Mouse (Mus musculus): Measurements from ENCODE around the gene Kcnc4.

Kcnc4 gene

DNA sequence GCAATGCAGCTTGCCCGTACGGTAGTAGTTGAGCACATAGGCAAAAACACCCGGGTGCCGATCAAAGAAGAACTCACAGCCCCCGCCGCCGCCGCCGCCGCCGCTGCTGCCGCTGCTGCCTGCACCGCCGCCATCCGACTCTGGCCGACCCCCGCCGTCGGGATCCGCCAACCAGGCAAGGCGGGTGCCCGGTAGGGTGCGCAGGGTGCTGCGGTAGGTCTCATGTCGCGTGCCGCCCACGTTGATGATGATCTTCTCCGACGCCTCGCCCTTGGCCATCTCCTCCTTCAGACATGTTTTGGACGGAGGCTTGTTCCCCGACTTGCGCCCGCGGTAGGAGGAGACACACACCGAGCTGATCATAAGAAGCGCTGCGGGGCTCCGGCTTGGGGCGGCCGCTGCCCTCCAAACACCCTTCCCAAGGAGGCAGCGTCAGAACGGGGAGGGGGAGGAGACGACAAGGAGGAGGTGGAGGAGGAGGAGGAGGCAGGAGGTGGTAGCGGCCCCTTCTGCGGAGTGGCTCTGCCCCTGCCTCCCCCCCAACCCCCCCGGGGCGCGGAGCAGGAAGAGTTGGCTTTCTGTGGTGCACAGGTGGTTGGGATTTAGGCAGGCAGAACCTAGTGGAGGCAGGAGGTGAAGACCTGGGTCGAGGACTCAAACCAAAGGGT is 690 bp downstream of the Kcnc4 start:
- DNase-seq (ENCODE audit: low read depth in 1 of 2, low spot score in 2 of 2), result no peak

GRCm38 (mm10) chr3:107458104-107458503 is 1.2 kb downstream of the Kcnc4 start:
- DNase-seq (ENCODE audit: low read depth in 1 of 2, low spot score in 2 of 2), result no peak

DNA sequence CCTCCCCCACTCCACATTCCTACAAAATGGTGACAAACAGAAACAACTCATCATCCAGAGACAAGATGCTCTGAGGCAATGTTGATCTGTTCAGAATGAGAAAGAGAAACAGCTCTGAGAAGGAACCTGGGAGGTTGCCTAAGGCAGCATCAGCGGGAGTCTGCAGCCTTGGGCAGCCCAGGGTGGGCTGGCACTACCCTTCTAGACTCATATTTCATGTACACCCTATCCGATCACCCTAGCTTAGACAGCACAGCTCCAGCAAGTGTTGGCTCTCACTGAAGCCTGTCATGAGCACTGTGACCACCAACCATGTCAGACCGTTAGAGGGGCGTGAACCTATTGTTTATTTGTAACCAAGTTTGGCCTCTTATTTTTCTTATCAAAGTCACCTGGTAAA is 5.1 kb downstream of the Kcnc4 start:
- DNase-seq (ENCODE audit: low read depth in 1 of 2, low spot score in 2 of 2), result no peak

DNA sequence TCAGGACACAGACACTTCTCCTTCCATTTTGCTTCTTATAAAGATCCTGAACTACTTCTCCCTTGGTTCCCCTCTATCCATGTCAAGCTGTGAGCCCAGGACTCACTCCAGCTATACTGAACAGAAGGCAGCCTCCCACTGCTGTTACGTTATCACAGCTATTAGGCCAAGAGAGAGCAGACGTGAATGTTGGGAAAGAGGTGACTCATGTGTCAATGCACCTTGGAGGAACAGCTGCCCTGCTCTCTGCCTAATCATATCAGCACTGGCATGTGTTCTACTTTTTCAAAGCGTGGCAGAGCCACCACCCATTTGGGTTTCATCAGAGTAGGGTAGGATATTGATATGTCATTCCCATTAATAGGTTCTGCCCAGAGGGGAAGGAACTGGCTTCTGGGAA is 12.5 kb downstream of the Kcnc4 start:
- no peak for DNase-seq (ENCODE audit: low read depth in 1 of 2, low spot score in 2 of 2)

DNA sequence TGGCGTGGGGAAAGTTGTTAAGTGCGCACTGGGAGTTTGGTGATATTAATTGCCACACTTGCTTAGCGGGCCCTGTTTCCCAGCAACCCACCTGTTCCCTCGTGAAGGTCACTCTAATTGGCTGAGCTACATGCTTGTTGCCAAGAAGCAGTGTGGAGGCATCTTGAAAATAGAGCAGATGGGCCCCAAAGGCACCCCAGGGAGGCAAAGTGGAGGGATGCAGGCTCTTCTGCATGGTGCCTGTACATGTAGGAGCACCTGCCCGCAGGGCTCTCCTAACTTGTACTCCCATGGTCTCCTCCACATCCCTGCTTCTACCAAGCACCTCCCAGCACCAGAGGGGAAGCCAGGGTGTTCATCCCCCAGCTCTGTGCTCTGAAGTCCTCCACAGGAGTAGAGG is 15.5 kb downstream of the Kcnc4 start:
- no peak for DNase-seq (ENCODE audit: low read depth in 1 of 2, low spot score in 2 of 2)

DNA sequence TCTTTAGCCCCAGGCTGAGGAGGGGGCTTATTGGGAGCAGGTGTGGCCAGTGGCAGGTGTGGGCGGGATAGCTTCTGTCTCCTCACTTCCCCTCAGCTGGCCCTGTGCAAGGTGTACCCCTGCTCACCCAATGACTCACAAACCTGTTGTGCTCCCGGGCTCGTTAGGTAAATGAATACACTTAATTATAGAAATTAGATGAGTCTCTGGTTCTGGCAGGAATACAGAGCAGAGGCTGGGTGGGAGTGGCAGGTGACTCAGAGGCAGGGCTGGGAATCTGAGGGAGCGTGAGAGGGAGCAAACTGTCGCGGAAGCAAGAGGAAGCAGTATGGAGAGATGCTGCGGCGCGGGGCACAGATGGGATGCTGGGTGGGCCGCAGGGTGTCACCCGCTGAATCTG is 17.2 kb downstream of the Kcnc4 start:
- DNase-seq (ENCODE audit: low read depth in 1 of 2, low spot score in 2 of 2), result no peak

DNA sequence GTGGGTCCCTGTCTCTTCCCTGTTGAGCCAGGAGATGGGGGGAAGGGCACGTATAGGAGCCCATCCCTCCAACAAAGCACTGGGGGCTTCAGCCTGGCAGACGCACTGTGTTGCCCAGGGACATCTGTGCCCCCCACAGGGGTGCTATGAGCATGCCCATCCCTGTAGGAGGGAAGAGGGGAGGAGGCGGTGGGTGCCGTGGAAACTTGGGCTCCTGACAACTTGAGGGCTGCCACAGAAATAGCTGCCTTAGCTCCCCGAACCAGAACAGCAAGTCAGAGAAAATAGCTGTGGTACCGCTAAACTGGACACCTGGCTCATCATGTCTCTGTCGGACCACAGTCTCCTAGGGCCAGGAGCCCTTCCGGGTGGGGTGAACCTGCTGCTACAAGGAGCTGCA is 18.0 kb downstream of the Kcnc4 start:
- DNase-seq (ENCODE audit: low read depth in 1 of 2, low spot score in 2 of 2), result no peak

GRCm38 (mm10) chr3:107439280-107439679 is 20.1 kb downstream of the Kcnc4 start:
- DNase-seq (ENCODE audit: low read depth in 1 of 2, low spot score in 2 of 2), result no peak

GRCm38 (mm10) chr3:107437666-107438065 is 21.7 kb downstream of the Kcnc4 start:
- no peak for DNase-seq (ENCODE audit: low read depth in 1 of 2, low spot score in 2 of 2)

GRCm38 (mm10) chr3:107436434-107436833 is 22.9 kb downstream of the Kcnc4 start:
- DNase-seq (ENCODE audit: low read depth in 1 of 2, low spot score in 2 of 2), result no peak

- DNase-seq (ENCODE audit: low read depth in 1 of 2, low spot score in 2 of 2), result no peak
These were observed 25.7 kb downstream of the Kcnc4 start for GRCm38 (mm10) chr3:107433614-107434013.

DNA sequence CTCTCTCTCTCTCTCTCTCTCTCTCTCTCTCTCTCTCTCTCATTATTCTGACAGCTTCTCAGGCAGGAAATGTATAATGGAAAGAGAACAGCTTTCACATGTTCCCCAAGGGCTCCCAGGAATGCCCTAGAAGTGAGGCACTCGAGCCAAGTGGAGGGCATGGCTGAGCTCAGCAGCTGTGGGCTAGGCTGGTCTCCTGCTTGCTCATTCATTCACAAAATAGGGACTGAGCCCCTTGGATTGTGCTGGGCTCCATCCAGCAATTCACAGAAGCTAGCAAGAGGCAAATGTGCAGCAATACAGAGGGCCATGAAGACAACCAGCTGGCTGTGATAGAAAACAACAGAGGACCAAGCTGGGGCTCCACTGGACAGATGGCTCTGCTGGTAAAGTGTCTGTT is 28.1 kb downstream of the Kcnc4 start:
- no peak for DNase-seq (ENCODE audit: low read depth in 1 of 2, low spot score in 2 of 2)

DNA sequence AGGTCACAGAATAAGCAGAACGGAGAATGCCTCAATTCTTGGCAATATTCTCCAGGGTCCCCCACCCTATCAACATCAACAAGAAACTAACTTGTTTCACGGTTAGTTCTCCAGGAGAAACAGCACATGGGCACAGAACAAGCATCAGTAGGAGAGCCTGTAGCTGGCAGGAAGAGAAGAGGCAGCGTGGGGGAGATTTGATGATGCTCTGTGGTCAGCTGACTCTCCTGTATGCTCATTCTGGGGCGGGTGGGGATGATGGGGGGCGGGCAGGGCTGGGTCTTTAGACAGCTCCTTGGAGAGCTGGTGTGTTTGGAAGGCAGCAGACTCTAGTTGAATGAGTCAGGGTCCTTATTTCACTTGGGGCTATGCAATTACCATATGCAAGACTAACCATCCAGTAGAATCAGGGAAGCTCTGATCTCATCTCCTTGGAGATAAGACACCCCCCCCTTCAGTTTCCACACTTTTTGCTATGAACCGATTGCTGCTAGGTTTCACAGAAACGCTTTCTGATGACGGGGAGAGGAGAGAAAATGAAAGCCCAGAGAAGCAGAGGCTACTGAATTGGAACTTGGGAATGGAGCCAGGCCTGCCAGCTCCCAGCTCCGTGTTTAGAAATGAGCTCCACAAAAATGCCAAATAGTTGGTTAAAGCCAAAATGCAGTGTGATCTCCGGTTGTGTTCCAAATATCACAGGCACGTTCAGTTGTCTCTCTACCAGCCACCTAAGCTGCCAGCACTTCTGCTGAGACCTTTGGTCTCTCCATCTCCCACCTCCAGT is 34.9 kb downstream of the Kcnc4 start:
- DNase-seq (ENCODE audit: low read depth in 1 of 2, low spot score in 2 of 2), result no peak

- DNase-seq (ENCODE audit: low read depth in 1 of 2, low spot score in 2 of 2), result no peak
These were observed 39.2 kb downstream of the Kcnc4 start for GRCm38 (mm10) chr3:107420156-107420555.

GRCm38 (mm10) chr3:107417287-107417644 is 42.1 kb downstream of the Kcnc4 start:
- DNase-seq (ENCODE audit: low read depth in 1 of 2, low spot score in 2 of 2), result no peak

- no peak for DNase-seq (ENCODE audit: low read depth in 1 of 2, low spot score in 2 of 2)
These were observed 42.6 kb downstream of the Kcnc4 start for GRCm38 (mm10) chr3:107416541-107417286.

DNA sequence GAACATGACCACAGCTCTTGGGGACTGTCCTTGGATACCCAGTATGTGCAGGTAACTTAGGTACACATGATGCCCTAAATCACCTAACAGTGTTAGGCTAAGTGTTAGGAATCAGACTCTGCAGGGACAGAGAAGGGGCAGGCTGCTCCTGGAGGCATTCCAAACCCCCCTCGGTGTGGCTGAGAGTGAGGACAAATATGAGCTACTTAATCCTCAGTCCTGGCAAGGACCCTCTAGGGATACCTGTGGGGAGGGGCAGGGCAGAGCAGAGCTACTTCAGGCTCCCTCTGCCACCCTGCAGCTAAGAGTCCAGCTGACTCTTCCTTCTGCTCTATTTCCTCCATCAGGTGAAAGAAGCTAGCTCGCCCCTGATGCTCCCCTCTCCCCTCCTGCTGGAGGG is 46.3 kb downstream of the Kcnc4 start:
- DNase-seq (ENCODE audit: low read depth in 1 of 2, low spot score in 2 of 2), result no peak

DNA sequence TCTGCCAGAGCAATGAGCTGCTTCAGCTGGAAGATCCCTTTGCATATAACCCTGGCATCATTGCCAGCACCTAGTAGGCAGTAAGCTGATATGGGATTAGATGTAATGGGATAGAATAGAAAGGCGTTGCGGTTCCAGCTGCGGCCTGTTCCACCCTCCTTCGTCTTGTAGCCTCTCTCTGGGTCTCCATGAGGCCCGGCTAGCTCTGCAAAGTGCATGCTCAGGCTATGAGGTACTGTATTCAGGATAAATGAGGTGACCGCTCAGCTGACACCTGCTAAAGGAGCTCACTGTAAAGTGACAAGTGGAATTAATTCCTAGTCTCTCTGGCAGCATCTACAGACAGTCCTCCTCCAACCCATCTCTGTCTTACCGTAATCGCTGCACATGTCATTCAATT is 46.8 kb downstream of the Kcnc4 start:
- DNase-seq (ENCODE audit: low read depth in 1 of 2, low spot score in 2 of 2), result no peak

DNA sequence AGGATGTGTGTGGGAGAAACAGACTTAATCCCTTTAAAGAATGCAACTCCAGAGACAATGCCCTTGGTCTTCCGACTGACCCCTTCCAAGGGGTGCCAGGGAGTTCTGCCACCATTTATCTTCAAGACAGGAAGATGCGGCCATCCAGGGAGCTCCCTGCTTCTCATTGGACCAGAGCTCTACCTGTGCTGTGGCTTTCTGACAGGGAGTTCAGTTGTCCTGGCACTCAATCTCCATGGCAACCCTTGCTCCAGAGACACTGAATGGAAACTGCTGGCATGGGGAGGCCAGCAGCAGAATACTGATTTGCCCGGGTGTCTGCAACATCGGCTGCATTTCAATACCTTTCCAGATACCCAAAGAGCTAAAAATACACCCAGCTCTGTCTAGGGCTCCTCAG is 47.7 kb downstream of the Kcnc4 start:
- DNase-seq (ENCODE audit: low read depth in 1 of 2, low spot score in 2 of 2), result no peak

DNA sequence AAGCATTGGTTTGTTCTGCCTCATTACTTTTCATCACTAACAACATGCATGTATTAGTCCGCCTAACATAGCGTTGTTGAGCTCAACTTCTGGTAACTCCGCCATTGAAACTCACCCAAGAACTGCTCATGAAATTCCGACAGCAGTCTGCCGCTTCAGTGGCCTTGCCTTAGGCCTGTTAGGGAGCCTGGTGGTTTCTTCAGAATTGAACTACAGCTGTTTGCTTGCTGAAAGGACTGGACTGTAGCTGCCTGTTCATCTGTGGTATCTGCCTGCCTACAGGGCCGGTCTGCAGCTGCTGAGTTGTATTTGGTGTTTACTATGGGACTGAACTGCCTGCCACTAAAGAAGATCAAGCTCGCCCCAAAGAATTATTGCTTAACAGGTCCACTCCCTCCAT is 58.0 kb downstream of the Kcnc4 start:
- no peak for DNase-seq (ENCODE audit: low read depth in 1 of 2, low spot score in 2 of 2)

DNA sequence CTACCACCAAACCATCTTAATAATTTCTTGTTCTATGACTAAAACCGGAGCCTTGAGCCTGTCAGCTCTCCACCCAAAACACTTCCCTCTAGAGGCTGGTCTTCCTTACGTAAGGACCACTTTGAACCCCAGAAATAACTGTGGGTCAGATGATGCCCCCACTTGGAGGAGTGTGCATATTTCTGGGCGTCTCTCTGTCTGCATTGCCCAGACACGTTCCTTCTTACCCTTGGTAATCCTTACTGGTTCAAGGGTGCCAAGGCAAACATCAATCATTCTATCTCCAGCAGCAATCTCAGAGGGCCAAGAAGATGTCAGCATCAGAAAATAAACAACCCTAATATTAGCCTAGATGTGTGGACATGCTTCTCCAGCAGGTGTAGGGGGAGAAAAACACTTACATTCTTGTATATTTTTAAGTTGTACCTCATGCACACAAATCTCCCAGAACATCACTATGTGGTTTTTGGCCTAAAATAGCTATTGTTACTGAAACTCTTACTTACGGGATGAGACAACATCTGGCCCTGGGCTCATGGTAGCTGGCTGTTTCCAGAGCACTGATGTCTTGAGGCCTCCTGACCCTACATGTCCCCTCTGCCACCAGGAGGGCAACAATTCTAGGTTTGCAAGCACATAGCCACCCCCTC is 59.2 kb downstream of the Kcnc4 start:
- no peak for DNase-seq (ENCODE audit: low read depth in 1 of 2, low spot score in 2 of 2)

DNA sequence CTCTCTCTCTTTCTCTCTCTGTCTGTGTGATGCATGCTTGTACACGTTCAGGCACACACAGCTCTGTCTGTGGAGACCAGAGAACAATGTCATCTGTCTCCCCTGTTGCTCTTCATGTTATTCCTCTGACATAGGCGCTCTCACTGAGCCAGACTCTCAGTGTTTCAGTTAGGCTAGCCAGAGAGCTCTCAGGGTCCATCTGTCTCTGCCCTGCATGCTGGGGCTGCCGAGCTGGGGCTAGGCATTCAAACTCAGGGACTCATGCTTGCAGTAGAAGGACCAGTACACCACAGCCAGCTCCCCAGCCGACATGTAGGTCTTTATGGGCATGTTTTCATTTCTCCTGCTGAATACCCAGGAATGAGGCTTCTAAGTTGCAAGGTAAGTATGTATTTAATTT is 68.2 kb downstream of the Kcnc4 start:
- no peak for DNase-seq (ENCODE audit: low read depth in 1 of 2, low spot score in 2 of 2)

Measured in monocyte, adult 2 months (primary cell).